Mouse (Mus musculus) thymus, postnatal 0 days (tissue): Measurements from ENCODE around the gene Dnm1. TPM values are rescaled to one million over a fixed set of nuclear protein-coding genes. Genes with fewer than 3 reads are reported as not detected.

Source experiments
- DNase-seq: peaks from one replicate; pipeline ENCODE4 v3.0.0-alpha.2; 2015; ENCODE audit warnings: low spot score
- microRNA-seq: library from miRNA; unstranded; fragments of <30 nt; microRNA quantifications from one replicate; pipeline ENCODE4, GENCODE M21; 2016; ENCODE audit warnings: borderline number of aligned reads
- polyA plus RNA-seq: library from polyadenylated mRNA; unstranded; fragments of >200 nt; fragmentation: Nextera tagmentation; extraction: Ambion mirVana; gene quantifications from 2 replicates; pipeline ENCODE4 v1.2.1, GENCODE M21; 2015

Dnm1 gene
- polyA plus RNA-seq, 1 experiment from 2014 or later, result 0.83 TPM

DNA sequence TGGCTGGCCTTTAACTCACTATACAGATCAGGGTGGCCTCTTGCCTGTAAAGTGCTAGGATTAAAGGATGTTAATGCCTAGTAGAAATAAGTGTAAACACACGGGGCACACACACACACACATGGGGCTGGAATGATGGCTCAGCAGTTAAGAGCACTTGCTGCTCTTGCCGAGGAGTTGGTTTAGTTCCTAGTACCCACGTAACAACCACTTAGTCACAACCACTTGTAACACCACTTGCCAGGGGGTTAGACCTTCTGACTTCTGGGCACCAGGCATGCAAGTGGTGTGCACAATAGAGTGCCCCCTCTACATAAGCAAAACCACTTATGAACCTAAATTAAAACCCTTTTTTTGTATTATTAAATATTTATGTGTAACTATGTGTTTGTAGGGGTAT lies 69.2 kb downstream of the Dnm1 start:
- DNase-seq, result no peak

DNA sequence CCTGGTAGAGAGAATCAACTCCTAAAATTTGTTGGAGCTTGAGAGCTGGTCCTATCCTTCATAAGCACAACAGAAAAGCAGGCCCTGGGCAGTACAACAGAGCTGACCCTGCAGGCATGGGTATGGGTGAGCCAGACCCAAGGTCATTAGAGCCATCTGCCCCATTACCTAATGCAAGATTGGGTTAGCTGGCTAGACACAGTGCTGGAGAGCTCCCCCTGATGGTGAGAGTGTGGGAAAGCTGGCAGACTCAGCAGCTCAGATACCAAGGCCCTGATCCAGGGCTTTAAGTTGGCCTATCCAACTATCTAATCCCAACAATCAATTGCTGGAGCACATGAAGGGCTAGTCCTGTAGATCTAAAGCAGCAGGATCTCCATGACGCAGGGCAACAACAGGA lies 70.4 kb downstream of the Dnm1 start:
- peak; percentile 50 for DNase-seq

- DNase-seq, result no peak
Measured at GRCm38 (mm10) chr2:32282289-32282688, 70.8 kb downstream of the Dnm1 start.

- DNase-seq, result no peak
Measured at GRCm38 (mm10) chr2:32275823-32276222, 77.3 kb downstream of the Dnm1 start.

GRCm38 (mm10) chr2:32260635-32261034 lies 92.5 kb downstream of the Dnm1 start:
- peak; percentile 81 for DNase-seq

- peak; percentile 90 for DNase-seq
Measured at GRCm38 (mm10) chr2:32259657-32260417, 93.3 kb downstream of the Dnm1 start, which contains the start of gene Uck1. TSS of gene Uck1 (minus strand) at chr2:32260159.

DNA sequence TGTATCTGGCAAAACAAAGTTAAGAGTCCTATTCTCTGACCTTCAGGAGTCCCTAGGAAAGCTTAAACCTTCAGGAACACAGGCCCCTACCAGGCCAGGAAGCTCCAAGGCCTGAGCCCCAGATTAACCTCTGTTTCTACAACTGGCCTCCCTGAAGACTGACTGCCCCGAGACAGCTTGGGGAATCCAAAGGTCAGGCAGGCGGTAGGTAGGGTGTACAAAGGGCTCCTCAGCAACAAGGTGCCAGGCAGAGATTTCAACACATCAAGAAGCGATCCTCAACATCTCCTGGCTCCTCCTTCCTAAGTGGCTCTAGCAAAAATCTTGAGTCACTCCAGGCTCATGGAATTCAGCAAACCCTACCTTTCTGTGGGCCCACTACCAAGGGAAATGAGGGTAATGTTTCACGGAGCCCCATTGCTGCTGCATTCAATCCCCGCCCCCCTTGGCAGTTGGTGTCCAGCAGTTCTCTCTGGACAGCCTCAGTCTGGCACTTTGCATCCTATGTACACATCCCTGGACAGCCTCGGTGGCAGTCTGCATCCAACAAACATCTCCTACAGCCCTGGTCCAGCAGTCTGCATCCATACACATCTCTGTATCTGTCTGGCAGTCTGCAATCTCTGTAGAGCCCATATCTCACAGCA lies 94.1 kb downstream of the Dnm1 start:
- no peak for DNase-seq

Small RNA genes within 50 kb of the gene (microRNA-seq; reads per million reads assigned to microRNA genes)
- gene Gm23363, result not detected
- 67.4 reads per million, percentile 43 among the genes with 10 or more reads in this experiment for gene Mir199b

Other genes with a start within 250 kb of the Dnm1 start
- 22.5 and 33.6 TPM in 2 replicates for gene Prrc2b, start 202.3 kb downstream of the Dnm1 start, polyA plus RNA-seq
- 13.2 and 15.6 TPM in 2 replicates for gene Pomt1, start 116.7 kb downstream of the Dnm1 start, polyA plus RNA-seq
- gene Uck1, start 93.2 kb downstream of the Dnm1 start, polyA plus RNA-seq, result 66.9 and 72.4 TPM in 2 replicates
- gene Golga2, start 66.0 kb downstream of the Dnm1 start, polyA plus RNA-seq, result 11.6 and 15.4 TPM in 2 replicates
- gene Swi5, start 65.3 kb downstream of the Dnm1 start, polyA plus RNA-seq, result 429 and 466 TPM in 2 replicates
- gene Ciz1, start 1.0 kb downstream of the Dnm1 start, polyA plus RNA-seq, result 30.5 and 37.6 TPM in 2 replicates
- 66.9 and 77.3 TPM in 2 replicates for gene 1110008P14Rik, start 28.6 kb upstream of the Dnm1 start, polyA plus RNA-seq
- 4.3 and 6.3 TPM in 2 replicates for gene Lcn2, start 34.9 kb upstream of the Dnm1 start, polyA plus RNA-seq
- 17.8 and 18.5 TPM in 2 replicates for gene Ptges2, start 42.6 kb upstream of the Dnm1 start, polyA plus RNA-seq
- 5.4 and 6.2 TPM in 2 replicates for gene Naif1, start 97.1 kb upstream of the Dnm1 start, polyA plus RNA-seq
- 16.3 and 18.9 TPM in 2 replicates for gene Slc25a25, start 98.1 kb upstream of the Dnm1 start, polyA plus RNA-seq
- gene Fam102a, start 182.0 kb upstream of the Dnm1 start, polyA plus RNA-seq, result 8.4 and 8.9 TPM in 2 replicates
- gene Dpm2, start 217.5 kb upstream of the Dnm1 start, polyA plus RNA-seq, result 126 and 129 TPM in 2 replicates
- gene Pip5kl1, start 221.5 kb upstream of the Dnm1 start, polyA plus RNA-seq, result 0.28 and 0.31 TPM in 2 replicates
- 0.08 TPM in 1 of 2 replicates, not detected in the other for gene 9430097D07Rik, start 222.3 kb upstream of the Dnm1 start, polyA plus RNA-seq
- 24.3 and 25.3 TPM in 2 replicates for gene St6galnac4, start 233.8 kb upstream of the Dnm1 start, polyA plus RNA-seq
- 5.5 and 5.7 TPM in 2 replicates for gene St6galnac6, start 246.4 kb upstream of the Dnm1 start, polyA plus RNA-seq